Mouse (Mus musculus): ENCODE results near the gene Gtf2h4. TPM values are rescaled to one million over a fixed set of nuclear protein-coding genes. Genes with fewer than 3 reads are reported as not detected.

Gtf2h4 gene
- polyA plus RNA-seq, 1 experiment from 2014 or later = 29.2 TPM

- peaks cover 36% of the 10 kb centered on the region for H3K36me3 ChIP-seq
- peak overlapping the region; percentile 65 for H3K4me3 ChIP-seq
- ATAC-seq (ENCODE audit: low FRiP score) = peak; percentile 61
- H3K4me1 ChIP-seq (replicated peaks) = peaks cover 20% of the 10 kb centered on the region
- H3K4me2 ChIP-seq = peak overlapping the region; percentile 90
- H3K9ac ChIP-seq = peak overlapping the region; percentile 83
- WGBS = 5% methylated on average over 13 of the region's 13 CpGs
- H3K27me3 ChIP-seq = no peaks in the 10 kb centered on the region
- H3K27ac ChIP-seq = peak overlapping the region; percentile 90
- no peaks in the 10 kb centered on the region for H3K9me3 ChIP-seq
Observed at GRCm38 (mm10) chr17:35666851-35667256, 6.7 kb downstream of the Gtf2h4 start.

GRCm38 (mm10) chr17:35665957-35666515 lies 7.5 kb downstream of the Gtf2h4 start:
- WGBS = 81% methylated on average over 17 of the region's 17 CpGs
- Histone ChIP-seq H3K36me3 (peaks cover 44% of the 10 kb centered on the region), H3K4me2 (peak overlapping the region; percentile 90), H3K4me1 (replicated peaks) (peaks cover 20% of the 10 kb centered on the region), H3K27ac (0 out of 2 replicates have a peak overlapping the region, but pooled peaks have one; percentile 23), H3K9ac (peak overlapping the region; percentile 43), H3K27me3 (no peaks in the 10 kb centered on the region), H3K4me3 (no peak overlapping the region), H3K9me3 (no peaks in the 10 kb centered on the region)
- ATAC-seq (ENCODE audit: low FRiP score) = no peak

GRCm38 (mm10) chr17:35653086-35653485 lies 20.5 kb downstream of the Gtf2h4 start:
- 85% methylated on average over 2 of the region's 2 CpGs for WGBS
- Histone ChIP-seq H3K4me1 (replicated peaks) (no peaks in the 10 kb centered on the region), H3K36me3 (peaks cover 37% of the 10 kb centered on the region), H3K27me3 (no peaks in the 10 kb centered on the region), H3K9me3 (no peaks in the 10 kb centered on the region), H3K4me2 (no peak overlapping the region), H3K9ac (no peak overlapping the region), H3K4me3 (no peak overlapping the region), H3K27ac (no peak overlapping the region)
- no peak for ATAC-seq (ENCODE audit: low FRiP score)

GRCm38 (mm10) chr17:35649429-35649828 lies 24.1 kb downstream of the Gtf2h4 start:
- 83% methylated on average over 2 of the region's 2 CpGs for WGBS
- H3K27ac ChIP-seq = no peak overlapping the region

GRCm38 (mm10) chr17:35643609-35644236 lies 29.8 kb downstream of the Gtf2h4 start, which contains the start of gene Mucl3:
TSS of gene Mucl3 (minus strand) at chr17:35643695.
- Histone ChIP-seq H3K4me1 (replicated peaks) (no peaks in the 10 kb centered on the region), H3K27ac (no peak within 1 kb of the TSS), H3K36me3 (no peaks in the 10 kb centered on the region), H3K27me3 (peaks cover 12% of the 10 kb centered on the region), H3K4me2 (no peak within 1 kb of the TSS), H3K9ac (no peak within 1 kb of the TSS), H3K4me3 (no peak within 1 kb of the TSS), H3K9me3 (0 out of 2 replicates have a peak, but pooled peaks cover 3% of the 10 kb centered on the region)
- WGBS = 76% methylated on average over 13 of the region's 13 CpGs
- no peak for ATAC-seq (ENCODE audit: low FRiP score)

More at GRCm38 (mm10) chr17:35649429-35649828, 24.1 kb downstream of the Gtf2h4 start:
- Histone ChIP-seq H3K9me3 (0 out of 2 replicates have a peak, but pooled peaks cover 3% of the 10 kb centered on the region), H3K9ac (no peak overlapping the region), H3K36me3 (peaks cover under 1% of the 10 kb centered on the region; the same call in 1 of the 2 replicates), H3K4me3 (no peak overlapping the region), H3K4me1 (replicated peaks) (no peaks in the 10 kb centered on the region), H3K27me3 (0 out of 2 replicates have a peak, but pooled peaks cover 6% of the 10 kb centered on the region), H3K4me2 (no peak overlapping the region)
- no peak for ATAC-seq (ENCODE audit: low FRiP score)

GRCm38 (mm10) chr17:35639352-35639751 lies 34.2 kb downstream of the Gtf2h4 start:
- Histone ChIP-seq H3K27me3 (peaks cover 14% of the 10 kb centered on the region), H3K27ac (no peak overlapping the region), H3K9me3 (no peaks in the 10 kb centered on the region), H3K36me3 (no peaks in the 10 kb centered on the region), H3K9ac (no peak overlapping the region), H3K4me2 (no peak overlapping the region), H3K4me3 (no peak overlapping the region), H3K4me1 (replicated peaks) (0 out of 2 replicates have a peak, but pooled peaks cover 3% of the 10 kb centered on the region)
- WGBS = 85% methylated on average over 6 of the region's 6 CpGs
- no peak for ATAC-seq (ENCODE audit: low FRiP score)

GRCm38 (mm10) chr17:35638475-35639190 lies 34.9 kb downstream of the Gtf2h4 start:
- H3K9me3 ChIP-seq = no peaks in the 10 kb centered on the region
- no peak overlapping the region for H3K27ac ChIP-seq
- H3K9ac ChIP-seq = no peak overlapping the region
- H3K4me2 ChIP-seq = peak overlapping the region; percentile 41
- no peak overlapping the region for H3K4me3 ChIP-seq
- 27% methylated on average over 14 of the region's 14 CpGs for whole genome bisulfite sequencing
- H3K4me1 ChIP-seq (replicated peaks) = peaks cover 6% of the 10 kb centered on the region; the same call in 1 of the 2 replicates
- peak; percentile 86 for ATAC-seq (ENCODE audit: low FRiP score)
- H3K27me3 ChIP-seq = peaks cover 14% of the 10 kb centered on the region; the same call in 1 of the 2 replicates
- H3K36me3 ChIP-seq = no peaks in the 10 kb centered on the region

- Histone ChIP-seq H3K27me3 (0 out of 2 replicates have a peak, but pooled peaks cover 9% of the 10 kb centered on the region), H3K4me1 (replicated peaks) (peaks cover 6% of the 10 kb centered on the region; the same call in 1 of the 2 replicates), H3K9ac (no peak overlapping the region), H3K4me3 (no peak overlapping the region), H3K36me3 (no peaks in the 10 kb centered on the region), H3K4me2 (no peak overlapping the region), H3K9me3 (no peaks in the 10 kb centered on the region), H3K27ac (no peak overlapping the region)
- WGBS = 36% methylated on average over 5 of the region's 5 CpGs
- no peak for ATAC-seq (ENCODE audit: low FRiP score)
Observed at GRCm38 (mm10) chr17:35636363-35636762, 37.2 kb downstream of the Gtf2h4 start.

GRCm38 (mm10) chr17:35635699-35636111 lies 37.8 kb downstream of the Gtf2h4 start:
- Histone ChIP-seq H3K4me2 (peak overlapping the region; percentile 60), H3K4me1 (replicated peaks) (peaks cover 6% of the 10 kb centered on the region; the same call in 1 of the 2 replicates), H3K27ac (no peak overlapping the region), H3K9ac (peak overlapping the region; percentile 26; the same call in 1 of the 2 replicates), H3K36me3 (no peaks in the 10 kb centered on the region), H3K4me3 (peak overlapping the region; percentile 40), H3K27me3 (0 out of 2 replicates have a peak, but pooled peaks cover 9% of the 10 kb centered on the region), H3K9me3 (no peaks in the 10 kb centered on the region)
- 1% methylated on average over 15 of the region's 15 CpGs for WGBS
- peak; percentile 60; the same call in 1 of the 2 replicates for ATAC-seq (ENCODE audit: low FRiP score)

GRCm38 (mm10) chr17:35635202-35635601 lies 38.3 kb downstream of the Gtf2h4 start:
- Histone ChIP-seq H3K27me3 (0 out of 2 replicates have a peak, but pooled peaks cover 9% of the 10 kb centered on the region), H3K4me2 (no peak overlapping the region), H3K9ac (no peak overlapping the region), H3K4me3 (no peak overlapping the region), H3K36me3 (no peaks in the 10 kb centered on the region), H3K27ac (no peak overlapping the region), H3K9me3 (no peaks in the 10 kb centered on the region), H3K4me1 (replicated peaks) (peaks cover 6% of the 10 kb centered on the region; the same call in 1 of the 2 replicates)
- ATAC-seq (ENCODE audit: low FRiP score) = 0 out of 2 replicates have a peak, but pooled peaks have one; percentile 31
- 91% methylated on average over 2 of the region's 3 CpGs for WGBS

GRCm38 (mm10) chr17:35633992-35634391 lies 39.5 kb downstream of the Gtf2h4 start:
- H3K36me3 ChIP-seq = no peaks in the 10 kb centered on the region
- 9% methylated on average over 1 of the region's 1 CpGs for WGBS
- no peak for ATAC-seq (ENCODE audit: low FRiP score)

GRCm38 (mm10) chr17:35626537-35626936 lies 47.0 kb downstream of the Gtf2h4 start, which contains the start of gene Gm9573:
TSS of gene Gm9573 (minus strand) at chr17:35626637.
- ATAC-seq (ENCODE audit: low FRiP score) = no peak
- Histone ChIP-seq H3K27me3 (no peaks in the 10 kb centered on the region), H3K36me3 (no peaks in the 10 kb centered on the region), H3K27ac (no peak within 1 kb of the TSS), H3K9ac (no peak within 1 kb of the TSS), H3K4me3 (no peak within 1 kb of the TSS), H3K4me2 (no peak within 1 kb of the TSS), H3K9me3 (no peaks in the 10 kb centered on the region), H3K4me1 (replicated peaks) (no peaks in the 10 kb centered on the region)
- 88% methylated on average over 7 of the region's 7 CpGs for WGBS

More at GRCm38 (mm10) chr17:35633992-35634391, 39.5 kb downstream of the Gtf2h4 start:
- Histone ChIP-seq H3K27me3 (0 out of 2 replicates have a peak, but pooled peaks cover 9% of the 10 kb centered on the region), H3K9me3 (no peaks in the 10 kb centered on the region), H3K9ac (no peak overlapping the region), H3K4me3 (no peak overlapping the region), H3K4me1 (replicated peaks) (peaks cover 6% of the 10 kb centered on the region; the same call in 1 of the 2 replicates), H3K4me2 (no peak overlapping the region), H3K27ac (no peak overlapping the region)
